Mouse (Mus musculus) thymus, postnatal 14 days (tissue): Measurements from ENCODE around the gene Spryd7.
A peak's percentile ranks its signal among the peaks of the same experiment; 100 is the strongest.

Experiments
- DNase-seq: peaks from one replicate; pipeline ENCODE4 v3.0.0; 2021

Gene Spryd7

DNA sequence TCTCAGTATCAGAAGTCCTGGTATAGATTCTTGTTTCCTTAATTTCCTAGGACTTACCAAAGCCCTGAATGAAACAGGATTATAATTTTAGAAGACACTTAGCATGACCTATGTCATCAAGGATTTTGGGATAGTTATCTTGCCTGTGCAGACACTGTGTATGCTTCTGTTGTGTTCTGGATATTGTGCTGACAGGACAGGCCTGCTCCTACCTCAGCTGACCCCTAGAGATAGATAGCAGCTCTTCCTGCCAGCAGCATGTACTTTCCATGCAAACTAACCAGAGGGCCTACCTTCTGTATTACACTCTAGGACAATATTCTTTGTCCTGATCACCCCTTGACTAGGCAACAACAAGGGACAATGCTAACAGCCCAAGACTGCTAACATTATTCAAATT is 25.7 kb downstream of the Spryd7 start:
- DNase-seq = no peak

- no peak for DNase-seq
Measured at GRCm38 (mm10) chr14:61530396-61530795, 26.3 kb downstream of the Spryd7 start.

GRCm38 (mm10) chr14:61529533-61529932 is 27.2 kb downstream of the Spryd7 start:
- no peak for DNase-seq

DNA sequence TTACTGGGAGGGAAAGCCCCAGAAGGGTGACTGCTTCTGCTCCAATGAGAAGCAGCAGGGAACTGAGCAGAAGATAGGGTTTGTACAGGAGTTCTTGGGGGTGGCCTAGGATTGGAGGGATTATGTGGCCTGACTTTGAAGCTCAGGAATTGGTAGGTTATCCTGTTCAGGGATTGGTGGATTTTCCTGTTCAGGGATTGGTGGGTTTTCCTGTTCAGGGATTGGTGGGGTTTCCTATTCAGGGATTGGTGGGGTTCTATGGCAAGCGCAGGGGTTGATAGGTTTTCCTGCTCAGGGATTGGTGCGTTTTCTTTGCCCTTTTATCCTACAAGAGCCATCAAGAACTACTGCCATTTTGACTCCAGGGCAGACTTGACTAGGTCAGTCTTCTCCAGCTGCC is 30.7 kb downstream of the Spryd7 start:
- no peak for DNase-seq

GRCm38 (mm10) chr14:61523821-61524220 is 32.9 kb downstream of the Spryd7 start:
- DNase-seq = no peak

- no peak for DNase-seq
Measured at GRCm38 (mm10) chr14:61518659-61519480, 37.8 kb downstream of the Spryd7 start.

- DNase-seq = no peak
Measured at GRCm38 (mm10) chr14:61516471-61517426, 39.9 kb downstream of the Spryd7 start.

DNA sequence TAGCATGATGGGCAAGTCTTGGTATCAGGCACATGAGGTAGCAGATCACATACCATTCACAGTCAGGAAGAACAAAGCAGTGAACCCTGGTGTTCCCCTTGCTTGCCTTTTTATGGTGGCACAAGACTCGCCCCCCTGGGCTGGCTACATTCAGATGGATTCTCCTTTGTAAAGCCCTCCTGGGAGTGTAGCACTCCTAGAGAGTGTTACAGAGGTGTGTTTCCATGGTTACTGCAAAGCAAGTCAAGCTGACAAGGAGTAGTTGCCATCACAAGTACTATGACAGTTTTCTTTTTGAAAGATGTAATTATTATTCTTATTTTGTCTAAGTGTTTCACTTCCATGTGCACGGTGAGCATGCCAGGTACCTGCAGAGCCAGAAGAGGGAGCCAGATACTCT is 45.2 kb downstream of the Spryd7 start:
- no peak for DNase-seq

- DNase-seq = peak; percentile 80
Measured at GRCm38 (mm10) chr14:61497716-61498490, 58.8 kb downstream of the Spryd7 start.

GRCm38 (mm10) chr14:61493511-61494135 is 63.1 kb downstream of the Spryd7 start:
- DNase-seq = no peak
